Mouse (Mus musculus) embryonic facial prominence, embryonic 13.5 days (tissue): Measurements from ENCODE around the gene Erich6. TPM values are rescaled to one million over a fixed set of nuclear protein-coding genes. Genes with fewer than 3 reads are reported as not detected.
"Not testable (repeated sequence)": the region's sequence is repeated elsewhere in the genome, so short reads cannot be mapped to it uniquely, and the experiment has no call there.

Experiments used
- ATAC-seq: fragments of 200-750 bp; cut with Nextera tagmentation; 2 replicates; pipeline ENCODE4 v1.8.0; 2017; ENCODE audit warnings: low read depth; ENCODE audit not compliant: insufficient number of reproducible peaks, insufficient read depth, low FRiP score, low TSS enrichment
- H3K27ac ChIP-seq: fragments of 300-500 bp; sonication (generic); 2 replicates; pipeline ENCODE4 v1.5.1; 2015; ENCODE audit warnings: moderate library complexity, mild to moderate bottlenecking, inconsistent platforms
- H3K27me3 ChIP-seq: fragments of 300-500 bp; sonication (generic); 2 replicates; pipeline ENCODE4 v1.6.1; 2015; ENCODE audit warnings: mild to moderate bottlenecking, inconsistent platforms
- H3K36me3 ChIP-seq: fragments of 300-500 bp; sonication (generic); 2 replicates; pipeline ENCODE4 v1.6.1; 2015; ENCODE audit warnings: mild to moderate bottlenecking, inconsistent platforms
- H3K4me1 ChIP-seq: fragments of 300-500 bp; sonication (generic); 2 replicates; pipeline ENCODE4 v1.6.1; 2015; ENCODE audit warnings: inconsistent platforms
- H3K4me2 ChIP-seq: fragments of 300-500 bp; sonication (generic); 2 replicates; pipeline ENCODE4 v1.6.1; 2015; ENCODE audit warnings: moderate library complexity, mild to moderate bottlenecking, inconsistent platforms
- H3K4me3 ChIP-seq: fragments of 300-500 bp; sonication (generic); 2 replicates; pipeline ENCODE4 v1.5.1; 2015; ENCODE audit warnings: mild to moderate bottlenecking, inconsistent platforms
- H3K9ac ChIP-seq: fragments of 300-500 bp; sonication (generic); 2 replicates; pipeline ENCODE4 v1.6.1; 2015; ENCODE audit warnings: mild to moderate bottlenecking, inconsistent platforms
- H3K9me3 ChIP-seq: fragments of 300-500 bp; sonication (generic); 2 replicates; pipeline ENCODE4 v1.6.1; 2016; ENCODE audit warnings: inconsistent platforms
- WGBS: fragments of 180-500 bp; shearing (Covaris S2); methylation state at CpG from one replicate; pipeline ENCODE4 v1.1.7; 2015; ENCODE audit warnings: mixed read lengths; 5-methylcytosine and 5-hydroxymethylcytosine counted together
- polyA plus RNA-seq: library from polyadenylated mRNA; unstranded; fragments of >200 nt; fragmentation: Nextera tagmentation; extraction: Ambion mirVana; gene quantifications from 2 replicates; pipeline ENCODE4 v1.2.1, GENCODE M21; 2015

Gene Erich6
- polyA plus RNA-seq, 1 experiment from 2014 or later, result 0.13 TPM

- Histone ChIP-seq H3K4me1 (peaks cover 4% of the 10 kb centered on the region; the same call in 1 of the 2 replicates), H3K4me3 (no peak overlapping the region), H3K27me3 (no peaks in the 10 kb centered on the region), H3K27ac (no peak overlapping the region), H3K36me3 (no peaks in the 10 kb centered on the region), H3K9me3 (no peaks in the 10 kb centered on the region), H3K4me2 (no peak overlapping the region), H3K9ac (no peak overlapping the region)
- 82% methylated on average over 2 of the region's 2 CpGs for WGBS
- no peak for ATAC-seq
Measured at GRCm38 (mm10) chr3:58631693-58632092, 5.3 kb downstream of the Erich6 start.

DNA sequence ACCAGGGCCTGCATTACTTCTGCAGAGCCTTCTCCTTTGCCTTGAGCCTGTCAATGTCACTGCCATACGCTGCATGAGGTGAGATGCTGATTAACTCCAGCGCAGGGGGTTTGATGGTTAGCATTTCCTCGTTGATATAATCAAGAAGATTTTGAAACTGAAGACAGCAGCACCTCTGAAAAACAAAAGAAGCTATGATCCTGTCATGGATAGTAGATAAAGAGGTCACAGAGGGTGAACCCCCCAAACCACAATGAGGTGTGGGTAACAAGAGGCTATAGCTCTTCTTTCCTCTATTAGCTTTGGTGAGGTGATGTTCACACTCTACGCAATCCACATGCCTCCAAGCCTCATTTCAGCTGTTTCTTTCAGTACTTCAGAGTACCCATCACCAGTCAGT, 12.0 kb downstream of the Erich6 start:
- no peaks in the 10 kb centered on the region for H3K27me3 ChIP-seq
- no peaks in the 10 kb centered on the region for H3K4me1 ChIP-seq
- WGBS, result 83% methylated on average over 4 of the region's 4 CpGs
- no peak overlapping the region for H3K9ac ChIP-seq
- no peak for ATAC-seq
- H3K4me2 ChIP-seq, result no peak overlapping the region
- no peak overlapping the region for H3K27ac ChIP-seq
- no peaks in the 10 kb centered on the region for H3K36me3 ChIP-seq
- no peaks in the 10 kb centered on the region for H3K9me3 ChIP-seq
- no peak overlapping the region for H3K4me3 ChIP-seq

DNA sequence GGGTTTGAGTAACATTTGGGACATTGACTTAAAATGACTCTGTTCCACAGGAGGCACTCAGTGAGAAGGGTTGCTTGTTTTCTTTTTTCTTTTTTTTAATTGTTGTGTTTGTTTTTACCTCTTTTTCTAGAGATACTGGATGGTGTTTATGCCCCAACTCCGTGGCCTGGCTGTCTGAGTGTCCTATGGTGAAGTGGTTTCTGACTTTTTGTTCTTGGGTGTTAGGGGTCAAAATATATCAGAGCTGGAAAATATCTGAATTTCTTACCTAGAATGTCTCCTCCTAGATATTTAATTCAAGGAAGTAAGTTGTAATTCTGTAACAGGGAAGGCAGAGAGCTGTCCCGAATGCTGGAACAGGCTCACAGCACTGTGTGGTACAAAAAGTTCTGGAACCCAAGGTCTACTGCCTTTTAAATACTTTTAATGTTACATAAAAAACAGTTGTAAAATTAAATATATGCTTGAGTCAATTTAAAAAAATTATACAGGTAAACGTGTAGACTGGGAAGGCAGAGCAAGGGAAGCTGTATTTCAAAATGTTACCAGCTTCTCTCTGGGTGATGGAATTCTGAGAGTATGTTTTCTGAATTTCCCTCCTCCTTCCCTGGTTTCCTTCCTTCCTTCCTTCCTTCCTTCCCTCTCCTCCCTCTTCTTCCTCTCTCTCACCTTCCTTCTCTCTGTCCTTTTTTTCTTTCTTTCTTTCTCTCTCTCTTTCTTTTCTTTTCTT, 14.2 kb downstream of the Erich6 start:
- Histone ChIP-seq H3K4me3 (no peak overlapping the region), H3K27ac (no peak overlapping the region), H3K9ac (no peak overlapping the region), H3K36me3 (no peaks in the 10 kb centered on the region), H3K4me1 (no peaks in the 10 kb centered on the region), H3K9me3 (no peaks in the 10 kb centered on the region), H3K4me2 (no peak overlapping the region), H3K27me3 (no peaks in the 10 kb centered on the region)
- WGBS, result 63% methylated on average over 3 of the region's 3 CpGs
- no peak for ATAC-seq

GRCm38 (mm10) chr3:58621066-58621465, 15.9 kb downstream of the Erich6 start:
- H3K4me2 ChIP-seq, result no peak overlapping the region
- H3K4me1 ChIP-seq, result no peaks in the 10 kb centered on the region
- no peak overlapping the region for H3K4me3 ChIP-seq
- no peak for ATAC-seq
- no peak overlapping the region for H3K9ac ChIP-seq
- no peaks in the 10 kb centered on the region for H3K9me3 ChIP-seq
- H3K27ac ChIP-seq, result no peak overlapping the region
- whole genome bisulfite sequencing, result 75% methylated on average over 7 of the region's 7 CpGs
- H3K36me3 ChIP-seq, result no peaks in the 10 kb centered on the region
- no peaks in the 10 kb centered on the region for H3K27me3 ChIP-seq

- WGBS, result 61% methylated on average over 5 of the region's 5 CpGs
- Histone ChIP-seq H3K4me2 (no peak overlapping the region), H3K27ac (no peak overlapping the region), H3K4me1 (no peaks in the 10 kb centered on the region), H3K9me3 (0 out of 2 replicates have a peak, but pooled peaks cover 6% of the 10 kb centered on the region), H3K27me3 (no peaks in the 10 kb centered on the region), H3K9ac (no peak overlapping the region), H3K4me3 (no peak overlapping the region), H3K36me3 (no peaks in the 10 kb centered on the region)
- ATAC-seq, result no peak
Measured at GRCm38 (mm10) chr3:58609985-58610384, 27.0 kb downstream of the Erich6 start.

GRCm38 (mm10) chr3:58608506-58608905, 28.5 kb downstream of the Erich6 start:
- no peak for ATAC-seq
- H3K36me3 ChIP-seq, result no peaks in the 10 kb centered on the region
- no peak overlapping the region for H3K4me3 ChIP-seq
- H3K4me1 ChIP-seq, result no peaks in the 10 kb centered on the region
- H3K9ac ChIP-seq, result no peak overlapping the region
- no peak overlapping the region for H3K4me2 ChIP-seq
- H3K27ac ChIP-seq, result no peak overlapping the region
- 78% methylated on average over 4 of the region's 4 CpGs for WGBS
- 0 out of 2 replicates have a peak, but pooled peaks cover 6% of the 10 kb centered on the region for H3K9me3 ChIP-seq
- H3K27me3 ChIP-seq, result no peaks in the 10 kb centered on the region

GRCm38 (mm10) chr3:58593623-58594022, 43.4 kb downstream of the Erich6 start:
- Histone ChIP-seq H3K4me2 (no peak overlapping the region), H3K4me1 (no peaks in the 10 kb centered on the region), H3K27me3 (no peaks in the 10 kb centered on the region), H3K9ac (no peak overlapping the region), H3K36me3 (peaks cover 41% of the 10 kb centered on the region), H3K4me3 (no peak overlapping the region), H3K9me3 (no peaks in the 10 kb centered on the region), H3K27ac (no peak overlapping the region)
- WGBS, result 75% methylated on average over 5 of the region's 5 CpGs
- no peak for ATAC-seq

GRCm38 (mm10) chr3:58592666-58593065, 44.3 kb downstream of the Erich6 start:
- H3K27me3 ChIP-seq, H3K4me3 ChIP-seq, H3K4me1 ChIP-seq, H3K9me3 ChIP-seq, H3K4me2 ChIP-seq, H3K9ac ChIP-seq, ATAC-seq, H3K27ac ChIP-seq: not testable (repeated sequence)
- peaks cover 45% of the 10 kb centered on the region for H3K36me3 ChIP-seq
- WGBS, result 94% methylated on average over 7 of the region's 7 CpGs

DNA sequence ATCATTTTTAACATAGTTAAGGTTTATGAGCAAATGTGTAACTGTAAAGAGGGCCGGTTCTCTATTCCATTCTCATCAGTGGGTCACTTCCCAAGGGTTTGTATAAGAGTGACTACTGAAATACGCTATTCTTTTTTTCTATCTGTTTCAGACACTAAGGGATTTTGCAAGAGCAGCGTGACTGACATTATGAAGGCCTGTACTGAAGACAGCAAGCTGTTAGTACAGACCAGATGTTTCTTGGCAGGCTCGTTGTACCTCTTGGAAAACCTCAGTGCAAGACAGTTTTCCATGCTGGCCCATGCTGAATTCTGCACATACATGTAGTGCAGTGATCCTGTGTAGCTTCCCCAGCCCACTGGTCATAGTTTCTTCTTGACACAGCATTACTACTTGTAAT, 46.5 kb downstream of the Erich6 start:
- H3K27ac ChIP-seq, H3K4me2 ChIP-seq, H3K4me1 ChIP-seq, H3K27me3 ChIP-seq, H3K9me3 ChIP-seq, H3K9ac ChIP-seq, H3K4me3 ChIP-seq, ATAC-seq: not testable (repeated sequence)
- peaks cover 58% of the 10 kb centered on the region for H3K36me3 ChIP-seq
- WGBS, result 84% methylated on average over 4 of the region's 4 CpGs

- H3K9me3 ChIP-seq, result no peaks in the 10 kb centered on the region
- no peaks in the 10 kb centered on the region for H3K27me3 ChIP-seq
- no peak overlapping the region for H3K27ac ChIP-seq
- 88% methylated on average over 5 of the region's 5 CpGs for WGBS
- no peak overlapping the region for H3K4me3 ChIP-seq
- H3K4me1 ChIP-seq, result peaks cover 12% of the 10 kb centered on the region
- no peak for ATAC-seq
- H3K4me2 ChIP-seq, result no peak overlapping the region
- H3K9ac ChIP-seq, result no peak overlapping the region
- peaks cover 29% of the 10 kb centered on the region for H3K36me3 ChIP-seq
Measured at GRCm38 (mm10) chr3:58582788-58583426, 54.1 kb downstream of the Erich6 start.

- 89% methylated on average over 5 of the region's 5 CpGs for WGBS
- Histone ChIP-seq H3K4me1 (peaks cover 15% of the 10 kb centered on the region), H3K9ac (no peak overlapping the region), H3K4me2 (no peak overlapping the region), H3K9me3 (no peaks in the 10 kb centered on the region), H3K36me3 (peaks cover 22% of the 10 kb centered on the region), H3K27me3 (no peaks in the 10 kb centered on the region), H3K4me3 (no peak overlapping the region), H3K27ac (no peak overlapping the region)
- no peak for ATAC-seq
Measured at GRCm38 (mm10) chr3:58582297-58582696, 54.7 kb downstream of the Erich6 start.

GRCm38 (mm10) chr3:58581530-58581929, 55.5 kb downstream of the Erich6 start:
- Histone ChIP-seq H3K9me3 (no peaks in the 10 kb centered on the region), H3K4me2 (no peak overlapping the region), H3K4me3 (no peak overlapping the region), H3K4me1 (peaks cover 15% of the 10 kb centered on the region), H3K36me3 (peaks cover 19% of the 10 kb centered on the region), H3K27ac (no peak overlapping the region), H3K27me3 (no peaks in the 10 kb centered on the region), H3K9ac (no peak overlapping the region)
- ATAC-seq, result no peak
- 89% methylated on average over 4 of the region's 4 CpGs for WGBS
